Mouse (Mus musculus): ENCODE data around the gene Tarbp1. TPM values are rescaled to one million over a fixed set of nuclear protein-coding genes. Genes with fewer than 3 reads are reported as not detected.

Tarbp1 gene
- polyA plus RNA-seq, 1 experiment from 2014 or later: 1.8 TPM

DNA sequence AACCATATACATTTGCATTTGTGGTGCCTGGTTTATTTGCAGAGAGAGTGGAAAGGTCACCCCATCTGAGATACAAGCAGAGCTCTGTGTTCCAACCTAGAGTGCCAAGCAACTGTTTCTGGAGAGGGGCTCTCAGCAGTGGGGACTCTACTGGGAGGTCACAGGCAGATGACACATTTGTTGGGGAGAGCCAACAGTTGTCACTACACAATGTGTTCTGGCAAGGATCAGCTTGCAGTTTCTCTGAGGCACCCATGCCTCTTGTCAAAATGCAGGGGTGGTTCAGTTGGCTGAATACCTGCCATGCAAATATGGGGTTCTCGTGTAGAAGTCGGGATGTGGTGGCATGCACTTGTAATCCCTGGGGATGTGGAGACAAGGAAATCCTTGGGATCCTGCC lies 33.4 kb upstream of the Tarbp1 start:
- no peak for ATAC-seq
- no peaks in the 10 kb centered on the region for H3K27me3 ChIP-seq
- no peak overlapping the region for H3K27ac ChIP-seq
- no peaks in the 10 kb centered on the region for H3K4me1 ChIP-seq (replicated peaks)
- no peak overlapping the region for H3K9ac ChIP-seq (replicated peaks)
- H3K4me2 ChIP-seq (replicated peaks): no peak overlapping the region
- H3K9me3 ChIP-seq: 0 out of 2 replicates have a peak, but pooled peaks cover 7% of the 10 kb centered on the region
- 90% methylated on average over 2 of the region's 2 CpGs for WGBS
- H3K4me3 ChIP-seq (replicated peaks): no peak overlapping the region
- H3K36me3 ChIP-seq: no peaks in the 10 kb centered on the region

DNA sequence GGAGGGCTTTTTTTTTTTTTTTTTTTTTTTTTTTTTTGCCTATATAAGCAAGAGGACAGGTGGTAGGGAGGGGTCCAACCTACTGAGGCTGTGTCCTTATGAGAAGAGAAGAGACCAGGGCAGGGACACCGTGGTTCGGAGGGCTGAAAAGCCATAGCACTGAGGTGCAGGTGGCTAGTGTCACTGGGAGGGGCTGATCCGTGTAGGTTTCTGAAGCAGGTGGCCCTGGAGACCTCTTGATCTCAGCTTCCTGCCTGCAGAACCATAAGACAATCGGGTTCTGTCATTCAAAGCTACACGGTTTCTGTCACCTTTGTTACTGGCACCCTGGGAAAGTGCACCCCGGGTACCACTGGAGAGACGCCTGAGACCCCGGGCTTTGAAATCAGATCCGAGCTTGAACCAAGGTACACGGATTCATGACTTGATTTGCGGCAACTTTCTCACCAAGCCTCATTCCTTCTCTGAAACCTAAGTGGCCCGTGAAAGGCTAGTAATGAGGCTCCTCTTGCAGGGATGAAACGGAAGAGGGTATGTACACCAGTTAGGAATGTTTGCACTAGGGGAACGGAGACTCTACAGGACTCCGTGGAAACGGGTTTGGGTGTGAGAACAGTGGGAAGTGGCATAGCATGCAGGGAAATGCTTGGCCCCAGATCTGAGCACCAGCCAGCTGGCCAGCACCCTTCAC lies 29.8 kb upstream of the Tarbp1 start:
- Histone ChIP-seq H3K4me3 (replicated peaks) (no peak overlapping the region), H3K36me3 (no peaks in the 10 kb centered on the region), H3K4me2 (replicated peaks) (no peak overlapping the region), H3K27me3 (peaks cover 11% of the 10 kb centered on the region; the same call in 1 of the 2 replicates), H3K9ac (replicated peaks) (no peak overlapping the region), H3K27ac (no peak overlapping the region), H3K4me1 (replicated peaks) (no peaks in the 10 kb centered on the region), H3K9me3 (0 out of 2 replicates have a peak, but pooled peaks cover 7% of the 10 kb centered on the region)
- no peak for ATAC-seq
- 85% methylated on average over 16 of the region's 16 CpGs for WGBS

DNA sequence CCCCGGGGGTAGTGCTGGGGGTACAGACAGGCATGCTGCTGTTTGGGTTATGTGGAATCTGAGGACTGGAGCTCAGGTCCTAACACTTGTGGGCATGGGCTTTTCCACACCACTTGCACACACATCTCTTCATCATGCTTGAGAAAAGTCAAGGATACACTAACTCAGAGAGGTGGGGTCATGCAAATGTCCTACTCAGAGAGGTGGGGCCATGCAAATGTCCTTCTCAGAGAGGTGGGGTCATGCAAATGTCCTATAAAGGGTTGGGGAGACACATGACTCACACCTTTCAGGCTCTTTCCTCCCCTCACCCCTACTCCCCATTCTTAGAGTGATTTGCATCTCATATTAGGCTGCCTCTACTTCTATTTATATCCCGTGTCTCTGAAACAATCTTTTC lies 27.9 kb upstream of the Tarbp1 start:
- Histone ChIP-seq H3K36me3 (no peaks in the 10 kb centered on the region), H3K4me3 (replicated peaks) (no peak overlapping the region), H3K27me3 (peaks cover 12% of the 10 kb centered on the region; the same call in 1 of the 2 replicates), H3K9ac (replicated peaks) (no peak overlapping the region), H3K9me3 (0 out of 2 replicates have a peak, but pooled peaks cover 7% of the 10 kb centered on the region), H3K27ac (no peak overlapping the region), H3K4me2 (replicated peaks) (no peak overlapping the region), H3K4me1 (replicated peaks) (peaks cover 12% of the 10 kb centered on the region)
- no peak for ATAC-seq
- whole genome bisulfite sequencing: 58% methylated on average over 2 of the region's 2 CpGs

DNA sequence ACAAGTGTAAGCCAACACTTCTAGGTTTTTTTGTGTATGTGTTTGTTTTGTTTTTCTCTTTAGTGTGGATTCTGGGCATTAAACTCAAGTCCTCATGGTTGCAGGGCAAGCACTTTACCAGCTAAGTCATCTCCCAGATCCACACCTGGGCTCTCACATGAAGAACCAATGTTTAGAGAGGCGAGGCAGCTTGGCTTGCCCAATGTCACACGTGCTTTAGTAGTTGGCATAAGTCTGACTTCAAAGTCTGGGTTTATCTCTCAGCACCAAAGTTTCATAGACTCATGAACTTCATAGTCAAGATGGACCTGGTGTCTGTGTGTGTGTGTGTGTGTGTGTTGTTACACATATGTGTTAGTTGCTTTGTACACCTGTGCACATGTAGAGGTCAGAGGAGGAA lies 24.5 kb upstream of the Tarbp1 start:
- Histone ChIP-seq H3K27me3 (peaks cover 12% of the 10 kb centered on the region; the same call in 1 of the 2 replicates), H3K4me2 (replicated peaks) (no peak overlapping the region), H3K36me3 (no peaks in the 10 kb centered on the region), H3K9me3 (no peaks in the 10 kb centered on the region), H3K27ac (no peak overlapping the region), H3K4me3 (replicated peaks) (no peak overlapping the region), H3K4me1 (replicated peaks) (peaks cover 13% of the 10 kb centered on the region), H3K9ac (replicated peaks) (no peak overlapping the region)
- ATAC-seq: no peak
- WGBS: 100% methylated on average over 2 of the region's 2 CpGs

DNA sequence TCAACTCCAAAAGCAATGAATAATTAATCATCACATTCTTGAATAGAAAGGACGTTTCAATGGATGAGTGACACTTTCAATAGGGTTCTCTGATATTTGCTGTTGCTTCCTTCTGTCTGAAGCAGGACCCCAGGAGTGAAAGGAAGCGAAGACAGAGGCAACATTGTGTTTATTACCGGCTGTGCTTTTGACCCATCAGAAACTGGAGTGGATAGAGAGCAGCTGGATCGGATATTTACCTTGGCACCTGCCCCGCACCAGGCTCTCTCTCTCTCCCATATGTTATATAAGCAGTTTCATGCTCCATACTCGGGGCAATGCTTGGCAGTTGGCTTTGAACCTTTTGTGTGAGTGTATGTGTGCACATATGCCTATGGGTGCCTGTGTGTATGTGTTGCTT lies 23.6 kb upstream of the Tarbp1 start:
- H3K4me3 ChIP-seq (replicated peaks): peak overlapping the region; percentile 42; the same call in 1 of the 2 replicates
- WGBS: 14% methylated on average over 6 of the region's 6 CpGs
- H3K9me3 ChIP-seq: no peaks in the 10 kb centered on the region
- H3K27ac ChIP-seq: peak overlapping the region; percentile 90
- peaks cover 12% of the 10 kb centered on the region; the same call in 1 of the 2 replicates for H3K27me3 ChIP-seq
- H3K4me2 ChIP-seq (replicated peaks): peak overlapping the region; percentile 63
- H3K4me1 ChIP-seq (replicated peaks): peaks cover 13% of the 10 kb centered on the region
- H3K9ac ChIP-seq (replicated peaks): no peak overlapping the region
- ATAC-seq: peak; percentile 28
- no peaks in the 10 kb centered on the region for H3K36me3 ChIP-seq

DNA sequence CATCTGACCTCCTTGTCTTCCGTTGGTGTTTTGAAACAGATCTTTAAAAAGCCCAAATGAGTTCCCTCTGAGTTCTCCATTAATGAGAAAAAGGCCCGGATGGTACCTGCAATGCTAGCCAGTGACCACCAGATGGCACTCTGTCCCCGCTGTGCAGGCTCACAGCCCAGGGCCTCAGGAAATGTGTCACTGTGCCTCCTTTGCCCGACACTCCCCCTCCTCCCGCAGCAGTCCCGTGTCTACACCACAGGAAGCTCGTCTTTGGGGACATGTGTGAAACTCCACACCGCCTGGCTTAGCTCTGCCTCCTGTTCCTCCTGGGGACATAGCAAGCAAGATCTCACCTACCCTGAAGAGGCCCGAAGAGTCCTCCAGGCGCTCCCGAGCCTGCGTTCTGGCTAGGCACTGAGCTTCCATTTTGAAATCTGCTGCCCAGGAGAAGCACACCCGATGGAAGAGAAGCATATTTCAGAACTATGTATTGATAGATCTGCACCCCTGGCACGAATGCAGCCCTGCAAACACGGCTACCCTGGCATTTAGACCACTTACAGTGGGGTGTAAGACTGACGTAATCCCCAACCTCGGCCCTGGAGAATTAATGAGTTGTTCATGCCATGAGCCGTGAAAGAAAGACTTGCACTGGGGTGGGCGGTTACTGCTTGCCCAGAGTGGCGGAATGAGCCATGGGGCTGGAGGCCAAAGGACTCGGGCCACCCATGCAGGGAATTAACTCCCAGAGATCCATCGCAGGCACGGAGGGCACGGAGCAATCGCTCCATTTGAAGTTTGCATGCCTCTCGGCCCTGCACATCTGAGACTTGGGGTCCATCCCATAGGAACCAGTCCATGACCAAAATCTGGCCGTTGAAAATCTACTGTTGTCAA lies 22.9 kb upstream of the Tarbp1 start:
- Histone ChIP-seq H3K36me3 (no peaks in the 10 kb centered on the region), H3K9me3 (no peaks in the 10 kb centered on the region), H3K4me1 (replicated peaks) (peaks cover 13% of the 10 kb centered on the region), H3K27ac (peak overlapping the region; percentile 90), H3K9ac (replicated peaks) (peak overlapping the region; percentile 70), H3K4me3 (replicated peaks) (peak overlapping the region; percentile 42), H3K27me3 (peaks cover 12% of the 10 kb centered on the region; the same call in 1 of the 2 replicates), H3K4me2 (replicated peaks) (peak overlapping the region; percentile 63)
- peak; percentile 95 for ATAC-seq
- 4% methylated on average over 27 of the region's 27 CpGs for WGBS

DNA sequence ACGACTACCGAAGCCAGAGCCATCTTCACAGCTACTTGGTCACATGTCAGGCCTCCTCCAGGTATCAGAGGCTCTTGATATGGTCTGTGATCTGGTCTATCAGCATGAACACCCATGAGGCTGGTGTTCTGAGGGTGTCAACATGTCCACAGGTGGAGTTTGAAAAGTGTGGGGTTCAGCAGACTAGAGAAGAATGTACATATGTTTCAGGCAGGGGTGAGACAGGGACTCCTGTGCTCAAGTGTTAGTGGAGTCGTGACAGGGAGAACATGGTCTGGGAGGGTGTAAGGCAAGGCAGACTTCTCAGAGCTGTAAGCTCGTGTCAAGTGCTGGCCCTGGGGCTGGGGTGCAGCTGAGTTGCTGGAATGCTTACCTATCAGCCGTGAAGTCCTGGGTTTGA lies 22.1 kb upstream of the Tarbp1 start:
- Histone ChIP-seq H3K4me2 (replicated peaks) (no peak overlapping the region), H3K27me3 (peaks cover 12% of the 10 kb centered on the region; the same call in 1 of the 2 replicates), H3K9ac (replicated peaks) (no peak overlapping the region), H3K4me1 (replicated peaks) (peaks cover 13% of the 10 kb centered on the region), H3K9me3 (no peaks in the 10 kb centered on the region), H3K27ac (no peak overlapping the region), H3K4me3 (replicated peaks) (no peak overlapping the region), H3K36me3 (no peaks in the 10 kb centered on the region)
- 82% methylated on average over 5 of the region's 5 CpGs for WGBS
- ATAC-seq: 0 out of 2 replicates have a peak, but pooled peaks have one; percentile 9

DNA sequence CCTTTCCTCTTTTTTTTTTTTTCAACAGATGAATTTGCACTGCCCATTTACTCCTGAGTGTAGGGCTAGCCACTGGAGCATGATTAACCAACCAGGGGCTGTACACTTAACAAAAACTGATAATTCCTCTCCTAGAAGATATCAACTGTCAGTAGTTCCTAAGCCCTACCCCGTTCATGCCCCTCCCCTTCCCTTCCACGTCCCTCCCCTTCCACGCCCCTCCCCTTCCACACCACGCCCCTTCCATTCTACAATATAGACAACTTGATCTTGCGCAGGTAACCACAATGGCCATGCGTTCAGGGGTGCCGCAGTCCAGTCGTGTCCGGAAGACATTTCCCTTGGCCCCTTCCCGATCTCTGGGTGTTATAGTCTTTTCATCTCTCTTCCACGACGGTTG lies 20.6 kb upstream of the Tarbp1 start:
- H3K4me1 ChIP-seq (replicated peaks): peaks cover 13% of the 10 kb centered on the region
- 87% methylated on average over 12 of the region's 12 CpGs for WGBS
- no peaks in the 10 kb centered on the region for H3K9me3 ChIP-seq

DNA sequence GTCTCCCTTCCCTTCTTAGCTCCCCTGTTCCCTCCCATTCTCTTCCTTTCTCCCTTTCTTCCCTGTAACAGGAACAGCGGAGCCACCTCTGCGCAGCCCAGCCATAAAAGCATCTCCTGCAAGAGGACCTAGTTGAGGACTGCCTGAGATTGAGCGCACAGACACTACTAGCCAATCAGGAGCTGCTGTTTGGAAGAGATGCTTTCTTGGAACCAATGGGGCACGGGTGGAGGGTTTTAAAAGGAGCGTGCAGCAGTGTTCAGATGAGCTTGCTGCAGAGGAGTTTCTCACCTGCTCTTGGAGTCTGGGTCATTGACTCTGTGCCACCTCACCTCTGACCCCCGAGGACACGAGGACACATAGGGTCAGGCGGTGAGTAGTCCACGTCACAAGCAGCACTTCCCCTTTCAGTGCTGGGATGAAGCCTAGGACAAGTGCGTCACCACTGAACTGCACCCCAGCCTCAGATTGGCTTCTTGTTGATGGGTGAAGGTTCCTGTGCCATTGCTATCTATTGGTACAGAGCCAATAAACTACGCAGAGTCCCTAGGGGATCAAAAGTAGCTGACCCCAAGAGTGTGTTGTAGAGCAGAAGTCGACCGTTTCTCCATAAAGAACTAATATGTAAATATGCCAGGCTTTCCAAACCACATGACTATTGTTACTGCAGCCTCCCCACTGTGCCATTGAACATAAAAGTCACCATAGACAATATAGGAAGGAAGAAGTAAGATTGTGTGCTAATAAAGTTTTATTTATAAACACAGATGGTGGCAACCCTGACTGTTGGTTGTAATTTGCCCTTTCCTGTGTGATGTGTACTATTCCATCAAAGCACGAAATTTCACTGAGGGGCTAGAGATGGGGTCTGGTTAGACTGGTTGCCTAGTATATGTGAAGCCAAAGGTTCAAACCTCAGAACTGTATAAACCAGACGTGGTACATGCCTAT lies 19.6 kb upstream of the Tarbp1 start:
- H3K36me3 ChIP-seq: no peaks in the 10 kb centered on the region
- no peaks in the 10 kb centered on the region for H3K27me3 ChIP-seq
- H3K4me2 ChIP-seq (replicated peaks): no peak overlapping the region
- peaks cover 13% of the 10 kb centered on the region for H3K4me1 ChIP-seq (replicated peaks)
- H3K27ac ChIP-seq: no peak overlapping the region
- 75% methylated on average over 15 of the region's 15 CpGs for WGBS
- no peaks in the 10 kb centered on the region for H3K9me3 ChIP-seq
- H3K4me3 ChIP-seq (replicated peaks): no peak overlapping the region
- no peak overlapping the region for H3K9ac ChIP-seq (replicated peaks)
- no peak for ATAC-seq

More for the DNA sequence above, 20.6 kb upstream of the Tarbp1 start:
- Histone ChIP-seq H3K36me3 (no peaks in the 10 kb centered on the region), H3K4me3 (replicated peaks) (no peak overlapping the region), H3K27me3 (peaks cover 6% of the 10 kb centered on the region; the same call in 1 of the 2 replicates), H3K9ac (replicated peaks) (no peak overlapping the region), H3K4me2 (replicated peaks) (no peak overlapping the region), H3K27ac (no peak overlapping the region)
- no peak for ATAC-seq

DNA sequence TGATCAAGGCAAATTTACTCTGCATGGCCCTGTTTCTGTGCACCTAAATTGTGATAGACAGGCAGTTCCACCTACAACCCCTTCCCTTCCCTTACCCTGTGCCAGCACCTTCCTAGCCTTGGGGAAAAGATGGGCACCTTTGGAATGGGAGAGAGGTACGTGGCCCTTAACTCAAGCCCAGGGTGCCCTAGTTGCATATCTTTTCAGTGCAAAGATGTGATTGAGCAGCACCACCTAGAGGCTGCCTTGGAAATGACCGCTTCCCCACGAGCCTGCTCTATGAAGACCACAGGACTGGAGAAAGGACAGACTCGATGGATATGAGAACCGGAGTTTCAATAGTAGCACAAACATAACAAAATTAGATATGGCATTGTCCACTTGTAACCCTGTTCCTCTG lies 8.1 kb upstream of the Tarbp1 start:
- Histone ChIP-seq H3K4me2 (replicated peaks) (no peak overlapping the region), H3K9ac (replicated peaks) (no peak overlapping the region), H3K4me3 (replicated peaks) (no peak overlapping the region), H3K27me3 (peaks cover 11% of the 10 kb centered on the region; the same call in 1 of the 2 replicates), H3K4me1 (replicated peaks) (no peaks in the 10 kb centered on the region), H3K9me3 (no peaks in the 10 kb centered on the region), H3K27ac (no peak overlapping the region), H3K36me3 (no peaks in the 10 kb centered on the region)
- ATAC-seq: peak; percentile 74; the same call in 1 of the 2 replicates
- 14% methylated on average over 5 of the region's 5 CpGs for WGBS

DNA sequence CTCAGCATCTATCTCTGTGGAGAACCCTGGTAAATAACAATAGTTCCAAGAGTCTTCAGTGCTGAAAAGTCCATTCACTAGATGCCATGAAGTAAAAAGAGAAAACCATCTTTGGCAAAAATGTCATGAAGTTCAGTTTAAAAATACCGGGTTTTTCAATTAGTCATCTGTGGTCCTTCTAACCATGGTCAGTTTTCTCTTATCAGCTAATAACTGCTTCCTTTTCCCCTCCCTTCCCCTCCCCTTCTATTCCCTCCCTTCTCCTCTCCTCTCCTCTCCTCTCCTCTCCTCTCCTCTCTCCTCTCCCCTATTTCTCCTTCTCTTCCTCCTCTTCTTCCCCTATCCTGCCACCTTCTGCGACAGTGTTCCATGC lies 7.5 kb upstream of the Tarbp1 start:
- WGBS: 75% methylated on average over 2 of the region's 2 CpGs

More for the DNA sequence above, 7.5 kb upstream of the Tarbp1 start:
- H3K9ac ChIP-seq (replicated peaks): no peak overlapping the region
- no peaks in the 10 kb centered on the region for H3K9me3 ChIP-seq
- no peak overlapping the region for H3K27ac ChIP-seq
- H3K4me2 ChIP-seq (replicated peaks): no peak overlapping the region
- H3K36me3 ChIP-seq: no peaks in the 10 kb centered on the region
- ATAC-seq: no peak
- no peaks in the 10 kb centered on the region for H3K4me1 ChIP-seq (replicated peaks)
- H3K4me3 ChIP-seq (replicated peaks): no peak overlapping the region
- peaks cover 12% of the 10 kb centered on the region; the same call in 1 of the 2 replicates for H3K27me3 ChIP-seq
